Mouse (Mus musculus) cerebellum, adult 9-10 months (tissue): Measurements from ENCODE around the gene Capza1.
"Not testable (repeated sequence)": the region's sequence is repeated elsewhere in the genome, so short reads cannot be mapped to it uniquely, and the experiment has no call there.

Experiments
- DNase-seq: peaks from one replicate; pipeline ENCODE4 v3.0.0; 2022

The Capza1 gene

GRCm38 (mm10) chr3:104863786-104864650 lies at the start of gene Capza1, which contains the start of gene St7l:
Gene Capza1, minus strand, starts transcription at chr3:104864505.
Gene St7l, plus strand, starts transcription at chr3:104864005.
- peak; percentile 84 for DNase-seq

GRCm38 (mm10) chr3:104909195-104909594 lies 44.9 kb upstream of the Capza1 start:
- no peak for DNase-seq

GRCm38 (mm10) chr3:104906007-104906406 lies 41.7 kb upstream of the Capza1 start:
- no peak for DNase-seq

- DNase-seq = no peak
Observed at GRCm38 (mm10) chr3:104905389-104905788, 41.1 kb upstream of the Capza1 start.

GRCm38 (mm10) chr3:104901154-104901553 lies 36.8 kb upstream of the Capza1 start:
- DNase-seq = no peak

DNA sequence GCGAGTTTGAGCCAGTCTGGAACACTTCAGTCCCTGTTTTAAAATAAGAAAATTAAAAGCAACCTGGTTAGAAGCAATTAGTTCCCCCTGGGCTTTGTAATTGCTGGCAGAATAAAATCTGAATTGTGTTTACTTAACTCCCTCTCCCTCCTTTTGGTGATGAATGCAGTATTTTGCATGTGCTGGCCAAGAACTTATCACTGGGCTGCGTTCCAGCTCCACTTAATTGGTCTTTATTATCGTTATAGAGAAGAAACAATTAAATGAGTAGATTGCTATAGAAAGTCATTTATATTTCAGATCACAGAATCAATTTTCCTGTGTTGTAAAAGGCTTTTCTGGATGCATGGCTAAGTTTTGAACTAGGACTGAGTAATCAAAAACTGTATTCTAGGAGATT lies 31.8 kb upstream of the Capza1 start:
- DNase-seq = no peak

DNA sequence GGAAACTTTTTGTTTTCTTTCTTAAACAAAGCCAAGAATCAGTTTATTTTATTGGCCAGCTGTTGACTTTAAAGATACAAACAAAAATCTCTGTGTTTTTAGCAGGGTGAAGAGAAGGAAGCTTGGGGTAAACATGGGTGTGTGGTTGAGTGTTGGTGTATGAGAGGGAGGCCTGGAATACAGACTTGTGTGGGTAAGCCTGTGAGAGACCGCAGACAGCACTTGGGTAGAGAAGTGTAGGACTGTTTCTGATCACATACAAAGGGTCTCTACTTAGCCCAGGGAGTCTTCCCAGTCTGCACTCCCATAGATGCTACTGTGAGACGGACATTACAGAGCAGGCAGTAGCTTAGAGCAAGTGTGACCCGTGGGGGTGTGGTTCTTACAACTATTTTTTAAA lies 24.3 kb upstream of the Capza1 start:
- DNase-seq = no peak

DNA sequence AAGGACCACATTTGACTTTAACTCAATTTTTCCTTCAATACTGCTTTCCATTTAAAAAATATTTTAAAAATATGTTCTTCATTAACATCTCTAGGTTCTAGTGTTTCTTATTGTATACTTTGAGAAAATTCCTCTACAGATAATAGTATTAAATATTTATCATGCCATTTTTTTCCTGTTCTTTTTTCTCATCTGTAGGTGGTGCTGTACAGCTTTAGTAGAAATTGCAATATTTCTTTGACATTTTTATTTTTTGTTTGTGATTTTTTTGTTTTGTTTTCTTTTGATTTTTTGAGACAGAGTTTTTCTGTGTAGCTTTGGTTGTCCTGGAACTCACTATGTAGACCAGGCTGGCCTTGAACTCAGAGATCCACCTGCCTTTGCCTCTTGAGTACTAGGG lies 5.3 kb upstream of the Capza1 start:
- DNase-seq = no peak

- DNase-seq = not testable (repeated sequence)
Observed at GRCm38 (mm10) chr3:104866674-104867073, 2.4 kb upstream of the Capza1 start.

GRCm38 (mm10) chr3:104865341-104865788 lies 1.1 kb upstream of the Capza1 start:
- DNase-seq = no peak

GRCm38 (mm10) chr3:104864651-104865340 lies 491 bp upstream of the Capza1 start:
- peak; percentile 87 for DNase-seq

GRCm38 (mm10) chr3:104858560-104858959 lies 5.7 kb downstream of the Capza1 start:
- no peak for DNase-seq

GRCm38 (mm10) chr3:104856106-104856505 lies 8.2 kb downstream of the Capza1 start:
- no peak for DNase-seq

DNA sequence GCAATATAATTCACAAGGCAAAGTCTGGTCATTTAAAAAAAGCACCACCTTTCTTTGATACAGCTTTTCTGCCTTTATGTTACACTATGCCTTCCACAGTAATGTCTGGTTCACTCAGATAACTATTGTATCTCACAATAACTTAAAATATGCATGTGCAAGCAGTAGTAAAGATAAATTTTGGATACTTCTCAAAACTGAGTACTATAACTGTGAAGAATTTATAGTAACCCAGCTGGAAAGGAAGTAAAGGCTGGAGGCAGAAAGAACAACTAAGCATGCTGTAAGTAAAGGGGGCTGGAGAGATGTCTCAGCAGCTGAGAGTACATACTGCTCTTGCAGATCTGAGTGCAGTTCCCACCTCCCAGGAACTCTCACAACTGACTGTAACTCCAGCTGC lies 9.4 kb downstream of the Capza1 start:
- DNase-seq = no peak

GRCm38 (mm10) chr3:104854465-104854864 lies 9.8 kb downstream of the Capza1 start:
- DNase-seq = no peak

DNA sequence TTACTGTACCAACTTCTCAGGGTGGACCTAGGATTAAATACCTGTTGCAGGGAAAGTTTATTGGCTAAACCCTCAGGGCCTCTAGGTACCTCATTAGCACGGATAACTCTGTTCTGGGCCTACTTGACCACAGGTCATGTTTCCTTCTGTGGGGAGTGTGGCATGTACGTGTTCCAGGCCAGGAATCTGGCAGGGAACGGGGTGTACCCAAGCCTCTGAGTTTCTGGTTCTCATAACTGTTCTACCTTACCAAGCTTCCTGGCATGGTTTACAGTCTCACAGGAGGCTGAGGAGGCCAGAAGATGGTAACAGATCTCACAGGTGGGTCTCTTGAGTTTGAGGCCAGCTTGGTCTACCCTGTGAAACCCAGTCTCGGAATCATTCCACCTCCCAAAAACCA lies 17.7 kb downstream of the Capza1 start:
- no peak for DNase-seq

GRCm38 (mm10) chr3:104841049-104841448 lies 23.3 kb downstream of the Capza1 start:
- no peak for DNase-seq

- DNase-seq = no peak
Observed at GRCm38 (mm10) chr3:104835797-104836196, 28.5 kb downstream of the Capza1 start.

GRCm38 (mm10) chr3:104822413-104822812 lies 41.9 kb downstream of the Capza1 start:
- no peak for DNase-seq

DNA sequence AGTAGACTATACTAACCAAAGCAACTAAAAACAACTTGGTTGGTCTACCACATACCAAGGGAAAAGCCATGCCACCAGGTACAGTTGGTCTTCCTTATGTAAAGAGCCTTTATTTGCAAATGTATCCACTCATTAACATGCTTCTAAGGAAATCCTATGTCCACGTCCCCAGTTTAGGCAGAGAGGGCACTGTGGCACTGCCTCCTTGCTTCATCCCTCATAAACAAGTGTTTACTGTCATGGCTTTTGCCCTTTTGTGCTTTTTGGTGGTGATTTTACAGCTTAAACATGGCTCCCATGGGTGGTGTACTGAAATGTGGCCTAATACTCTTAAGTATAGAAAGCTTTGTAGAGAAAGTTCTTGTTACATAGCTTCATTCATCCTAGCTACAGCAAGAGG lies 43.9 kb downstream of the Capza1 start:
- no peak for DNase-seq

DNA sequence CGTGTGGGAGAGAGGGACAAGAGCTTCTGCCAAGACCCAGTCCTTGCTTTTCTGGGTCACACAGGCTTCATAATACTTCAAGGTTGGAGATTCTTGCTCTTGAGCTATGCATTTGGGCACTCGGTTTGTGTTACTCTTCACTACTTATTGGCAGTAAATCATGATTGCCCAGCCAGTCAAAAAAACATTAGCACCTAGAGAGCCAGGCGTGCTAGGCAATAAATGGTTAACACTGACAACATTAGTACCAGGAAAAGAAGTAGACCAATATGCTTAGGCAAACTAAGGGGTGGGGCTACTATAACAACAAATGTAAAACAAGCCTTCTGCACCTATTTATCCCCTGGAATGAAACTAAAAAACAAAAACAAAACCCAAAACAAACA lies 45.6 kb downstream of the Capza1 start:
- DNase-seq = peak; percentile 5

- peak; percentile 14 for DNase-seq
Observed at GRCm38 (mm10) chr3:104817991-104818748, 46.1 kb downstream of the Capza1 start, which contains the start of gene Mov10. Gene Mov10, minus strand, starts transcription at chr3:104818563.

DNA sequence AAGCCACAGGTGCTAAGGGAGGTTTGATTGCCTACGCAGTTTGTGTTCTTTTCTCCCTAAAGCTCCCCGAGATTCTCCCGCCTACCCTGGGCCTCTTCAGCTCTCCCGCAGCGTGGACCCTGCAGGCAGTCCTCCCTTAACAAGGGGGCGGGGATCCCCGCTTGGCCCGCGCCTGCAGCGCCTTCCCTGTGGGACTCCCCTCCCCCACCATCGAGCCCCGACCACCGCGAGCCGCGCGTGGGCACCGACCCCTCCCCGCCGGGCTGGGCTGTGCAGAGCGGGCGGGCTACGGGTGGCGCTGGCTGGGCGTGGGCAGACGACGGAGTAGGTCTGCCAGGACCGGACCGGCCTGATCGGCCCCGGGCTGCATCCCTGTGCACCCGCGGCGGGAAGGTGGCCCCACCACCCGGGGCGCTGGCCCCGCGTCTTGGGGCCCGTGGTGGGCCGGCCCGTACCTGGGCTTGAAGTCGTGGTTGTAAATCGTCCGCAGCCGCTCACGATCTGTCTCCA lies 46.8 kb downstream of the Capza1 start:
- DNase-seq = no peak
